Mouse (Mus musculus) lung, postnatal 0 days (tissue): ENCODE results near the gene Chd2. TPM values are rescaled to one million over a fixed set of nuclear protein-coding genes. Genes with fewer than 3 reads are reported as not detected.

ENCODE experiments used
- ATAC-seq: fragments of 200-750 bp; cut with Nextera tagmentation; 2 replicates; pipeline ENCODE4 v1.8.0; 2017; ENCODE audit warnings: moderate library complexity
- DNase-seq: peaks from one replicate; pipeline ENCODE4 v3.0.0-alpha.2; 2016; ENCODE audit warnings: low spot score
- H3K27ac ChIP-seq: fragments of 300-500 bp; sonication (generic); 2 replicates; pipeline ENCODE4 v1.5.1; 2014; ENCODE audit warnings: antibody characterized with exemption, mild to moderate bottlenecking, low read length, mixed read lengths
- H3K27me3 ChIP-seq: fragments of 300-500 bp; sonication (generic); replicated peaks from 2 replicates; pipeline ENCODE4 v1.6.1; 2014; ENCODE audit warnings: low read length, mixed read lengths; ENCODE audit not compliant: insufficient read depth
- H3K36me3 ChIP-seq: fragments of 300-500 bp; sonication (generic); 2 replicates; pipeline ENCODE4 v1.6.1; 2014; ENCODE audit warnings: low read length, mixed read lengths; ENCODE audit not compliant: insufficient read depth
- H3K4me1 ChIP-seq: fragments of 300-500 bp; sonication (generic); 2 replicates; pipeline ENCODE4 v1.6.1; 2014; ENCODE audit warnings: antibody characterized with exemption, low read depth, low read length, mixed read lengths; ENCODE audit not compliant: insufficient read depth
- H3K4me2 ChIP-seq: fragments of 300-500 bp; sonication (generic); replicated peaks from 2 replicates; pipeline ENCODE4 v1.6.1; 2014; ENCODE audit warnings: low read depth, mild to moderate bottlenecking, low read length, moderate library complexity, mixed read lengths
- H3K4me3 ChIP-seq: fragments of 300-500 bp; sonication (generic); 2 replicates; pipeline ENCODE4 v1.5.1; 2014; ENCODE audit warnings: low read depth, low read length
- H3K9ac ChIP-seq: fragments of 300-500 bp; sonication (generic); replicated peaks from 2 replicates; pipeline ENCODE4 v1.6.1; 2014; ENCODE audit warnings: low read depth, mild to moderate bottlenecking
- H3K9me3 ChIP-seq: fragments of 300-500 bp; sonication (generic); 2 replicates; pipeline ENCODE4 v1.6.1; 2016; ENCODE audit warnings: low read length, mixed read lengths
- CTCF ChIP-seq: IDR thresholded peaks from 2 replicates; pipeline ENCODE4 v1.5.1; 2016; ENCODE audit warnings: antibody characterized with exemption, mild to moderate bottlenecking
- EP300 ChIP-seq: IDR thresholded peaks from 2 replicates; pipeline ENCODE4 v1.6.1; 2016; ENCODE audit warnings: antibody characterized with exemption, mild to moderate bottlenecking, control low read depth
- WGBS: fragments of 180-500 bp; shearing (Covaris S2); extraction: QIAGEN DNeasy Blood & Tissue Kit; methylation state at CpG from one replicate; pipeline ENCODE4 v1.1.7; 2014; 5-methylcytosine and 5-hydroxymethylcytosine counted together
- polyA plus RNA-seq: library from polyadenylated mRNA; unstranded; fragments of >200 nt; fragmentation: Nextera tagmentation; extraction: Ambion mirVana; gene quantifications from 2 replicates; pipeline ENCODE4 v1.2.1, GENCODE M21; 2015

Chd2 gene
- polyA plus RNA-seq, 1 experiment from 2014 or later: 38.0 TPM

GRCm38 (mm10) chr7:73422223-73423113 lies 119.2 kb downstream of the Chd2 start:
- TF ChIP-seq CTCF (peak; percentile 91), EP300 (no peak)
- DNase-seq: peak; percentile 81
- H3K27me3 ChIP-seq: no peaks in the 10 kb centered on the region
- no peak overlapping the region for H3K4me2 ChIP-seq
- no peaks in the 10 kb centered on the region for H3K4me1 ChIP-seq
- no peaks in the 10 kb centered on the region for H3K9me3 ChIP-seq
- H3K9ac ChIP-seq: no peak overlapping the region
- no peak overlapping the region for H3K27ac ChIP-seq
- ATAC-seq: peak; percentile 50
- 0 out of 2 replicates have a peak, but pooled peaks cover 6% of the 10 kb centered on the region for H3K36me3 ChIP-seq
- no peak overlapping the region for H3K4me3 ChIP-seq
- WGBS: 30% methylated on average over 12 of the region's 12 CpGs

- DNase-seq (no peak), ATAC-seq (no peak)
- WGBS: 42% methylated on average over 9 of the region's 9 CpGs
- Histone ChIP-seq H3K36me3 (no peaks in the 10 kb centered on the region), H3K27ac (no peak overlapping the region), H3K4me2 (no peak overlapping the region), H3K4me3 (no peak overlapping the region), H3K9ac (no peak overlapping the region), H3K4me1 (no peaks in the 10 kb centered on the region), H3K9me3 (no peaks in the 10 kb centered on the region), H3K27me3 (no peaks in the 10 kb centered on the region)
- TF ChIP-seq EP300 (no peak), CTCF (no peak)
These were observed 120.2 kb downstream of the Chd2 start for GRCm38 (mm10) chr7:73421278-73422015.

- no peaks in the 10 kb centered on the region for H3K9me3 ChIP-seq
- no peak overlapping the region for H3K4me2 ChIP-seq
- WGBS: 53% methylated on average over 5 of the region's 5 CpGs
- no peaks in the 10 kb centered on the region for H3K36me3 ChIP-seq
- H3K9ac ChIP-seq: no peak overlapping the region
- DNase-seq (no peak), ATAC-seq (no peak)
- TF ChIP-seq EP300 (no peak), CTCF (no peak)
- H3K27me3 ChIP-seq: no peaks in the 10 kb centered on the region
- H3K4me1 ChIP-seq: no peaks in the 10 kb centered on the region
- H3K27ac ChIP-seq: no peak overlapping the region
- no peak overlapping the region for H3K4me3 ChIP-seq
These were observed 120.8 kb downstream of the Chd2 start for GRCm38 (mm10) chr7:73420827-73421226.

- Histone ChIP-seq H3K27ac (no peak overlapping the region), H3K4me1 (no peaks in the 10 kb centered on the region), H3K4me2 (no peak overlapping the region), H3K36me3 (no peaks in the 10 kb centered on the region), H3K27me3 (no peaks in the 10 kb centered on the region), H3K4me3 (no peak overlapping the region), H3K9me3 (no peaks in the 10 kb centered on the region), H3K9ac (no peak overlapping the region)
- WGBS: 52% methylated on average over 7 of the region's 7 CpGs
- ATAC-seq: no peak
- DNase-seq: no peak
- no peak for TF ChIP-seq EP300
- peak; percentile 34 for TF ChIP-seq CTCF
These were observed 122.3 kb downstream of the Chd2 start for GRCm38 (mm10) chr7:73419375-73419774.

GRCm38 (mm10) chr7:73414192-73414591 lies 127.4 kb downstream of the Chd2 start:
- TF ChIP-seq EP300 (no peak), CTCF (no peak)
- H3K4me1 ChIP-seq: peaks cover 4% of the 10 kb centered on the region; the same call in 1 of the 2 replicates
- no peak for DNase-seq

GRCm38 (mm10) chr7:73412419-73412818 lies 129.2 kb downstream of the Chd2 start:
- no peak overlapping the region; the same call in 1 of the 2 replicates for H3K27ac ChIP-seq
- no peaks in the 10 kb centered on the region for H3K27me3 ChIP-seq
- no peak overlapping the region for H3K9ac ChIP-seq
- peaks cover 4% of the 10 kb centered on the region; the same call in 1 of the 2 replicates for H3K4me1 ChIP-seq
- no peaks in the 10 kb centered on the region for H3K36me3 ChIP-seq
- H3K4me2 ChIP-seq: no peak overlapping the region
- TF ChIP-seq EP300: no peak
- TF ChIP-seq CTCF: no peak
- 67% methylated on average over 7 of the region's 7 CpGs for WGBS
- H3K4me3 ChIP-seq: no peak overlapping the region
- DNase-seq: no peak
- peak; percentile 14; the same call in 1 of the 2 replicates for ATAC-seq
- no peaks in the 10 kb centered on the region for H3K9me3 ChIP-seq

More at GRCm38 (mm10) chr7:73414192-73414591, 127.4 kb downstream of the Chd2 start:
- H3K27ac ChIP-seq: no peak overlapping the region
- H3K36me3 ChIP-seq: no peaks in the 10 kb centered on the region
- ATAC-seq: no peak
- WGBS: 67% methylated on average over 14 of the region's 14 CpGs
- H3K27me3 ChIP-seq: no peaks in the 10 kb centered on the region
- H3K9me3 ChIP-seq: no peaks in the 10 kb centered on the region
- H3K4me2 ChIP-seq: no peak overlapping the region
- H3K9ac ChIP-seq: no peak overlapping the region
- H3K4me3 ChIP-seq: no peak overlapping the region
